Mouse (Mus musculus) limb, embryonic 11.5 days (tissue): ENCODE measurements around the gene Slco6c1. TPM values are rescaled to one million over a fixed set of nuclear protein-coding genes. Genes with fewer than 3 reads are reported as not detected.

Experiments
- ATAC-seq: fragments of 200-750 bp; cut with Nextera tagmentation; 2 replicates; pipeline ENCODE4 v1.8.0; 2017; ENCODE audit warnings: low read depth; ENCODE audit not compliant: insufficient number of reproducible peaks, low FRiP score, low TSS enrichment
- DNase-seq: peaks from one replicate; pipeline ENCODE4 v3.0.0-alpha.2; 2015; ENCODE audit warnings: low spot score
- H3K27ac ChIP-seq: fragments of 300-500 bp; sonication (generic); replicated peaks from 2 replicates; pipeline ENCODE4 v1.5.1; 2014; ENCODE audit warnings: low read depth, mild to moderate bottlenecking, low read length
- H3K27me3 ChIP-seq: fragments of 300-500 bp; sonication (generic); 2 replicates; pipeline ENCODE4 v1.6.1; 2014; ENCODE audit warnings: mild to moderate bottlenecking, low read length, mixed read lengths; ENCODE audit not compliant: control insufficient read depth, insufficient read depth
- H3K36me3 ChIP-seq: fragments of 300-500 bp; sonication (generic); 2 replicates; pipeline ENCODE4 v1.6.1; 2014; ENCODE audit warnings: mild to moderate bottlenecking, low read length, moderate library complexity, mixed read lengths; ENCODE audit not compliant: control insufficient read depth, insufficient read depth
- H3K4me1 ChIP-seq: fragments of 300-500 bp; sonication (generic); 2 replicates; pipeline ENCODE4 v1.6.1; 2014; ENCODE audit warnings: low read length, mixed read lengths; ENCODE audit not compliant: control insufficient read depth, insufficient read depth
- H3K4me2 ChIP-seq: fragments of 300-500 bp; sonication (generic); 2 replicates; pipeline ENCODE4 v1.6.1; 2014; ENCODE audit warnings: low read depth, mild to moderate bottlenecking, moderate library complexity; ENCODE audit not compliant: severe bottlenecking
- H3K4me3 ChIP-seq: fragments of 300-500 bp; sonication (generic); 2 replicates; pipeline ENCODE4 v1.5.1; 2014; ENCODE audit warnings: low read depth, low read length
- H3K9ac ChIP-seq: fragments of 300-500 bp; sonication (generic); 2 replicates; pipeline ENCODE4 v1.6.1; 2014; ENCODE audit warnings: mild to moderate bottlenecking, low read length
- H3K9me3 ChIP-seq: fragments of 300-500 bp; sonication (generic); 2 replicates; pipeline ENCODE4 v1.6.1; 2016; ENCODE audit warnings: low read length; ENCODE audit not compliant: control insufficient read depth
- WGBS: fragments of 180-500 bp; shearing (Covaris S2); extraction: QIAGEN DNeasy Blood & Tissue Kit; methylation state at CpG from one replicate; pipeline ENCODE4 v1.1.7; 2014; 5-methylcytosine and 5-hydroxymethylcytosine counted together
- polyA plus RNA-seq: library from polyadenylated mRNA; unstranded; fragments of >200 nt; fragmentation: Nextera tagmentation; extraction: Ambion mirVana; gene quantifications from 2 replicates; pipeline ENCODE4 v1.2.1, GENCODE M21; 2014

Gene Slco6c1
- not detected in 2 replicates for polyA plus RNA-seq

DNA sequence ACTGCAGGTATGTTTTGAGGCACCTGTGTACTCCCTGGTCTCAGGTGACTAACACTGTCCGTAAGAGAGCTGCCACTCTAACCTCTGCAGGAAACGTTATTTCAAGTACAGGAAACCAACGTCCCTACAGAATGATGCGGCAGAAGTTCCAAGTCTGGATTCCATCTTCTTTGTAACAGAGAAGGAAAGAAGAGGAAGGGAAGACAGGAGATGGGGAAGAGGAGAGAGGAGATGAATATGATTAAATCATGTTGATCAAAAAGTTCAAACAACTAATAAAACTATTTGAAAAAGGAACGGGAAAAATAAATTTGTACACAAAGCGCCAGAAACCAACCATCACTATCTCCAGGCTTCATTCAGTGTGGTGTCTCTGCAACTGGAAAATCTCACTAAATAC, at the start of gene Slco6c1:
Gene Slco6c1 (minus strand): TSS at position 101 of the 400 bp plus-strand sequence.
- ATAC-seq (no peak), DNase-seq (no peak)
- no peaks in the 10 kb centered on the region for H3K9me3 ChIP-seq
- 91% methylated on average over 6 of the region's 6 CpGs for WGBS
- no peak within 1 kb of the TSS for H3K4me2 ChIP-seq
- H3K4me3 ChIP-seq: no peak within 1 kb of the TSS
- no peak within 1 kb of the TSS for H3K9ac ChIP-seq
- H3K4me1 ChIP-seq: no peaks in the 10 kb centered on the region
- no peak within 1 kb of the TSS for H3K27ac ChIP-seq
- no peaks in the 10 kb centered on the region for H3K27me3 ChIP-seq
- H3K36me3 ChIP-seq: no peaks in the 10 kb centered on the region

DNA sequence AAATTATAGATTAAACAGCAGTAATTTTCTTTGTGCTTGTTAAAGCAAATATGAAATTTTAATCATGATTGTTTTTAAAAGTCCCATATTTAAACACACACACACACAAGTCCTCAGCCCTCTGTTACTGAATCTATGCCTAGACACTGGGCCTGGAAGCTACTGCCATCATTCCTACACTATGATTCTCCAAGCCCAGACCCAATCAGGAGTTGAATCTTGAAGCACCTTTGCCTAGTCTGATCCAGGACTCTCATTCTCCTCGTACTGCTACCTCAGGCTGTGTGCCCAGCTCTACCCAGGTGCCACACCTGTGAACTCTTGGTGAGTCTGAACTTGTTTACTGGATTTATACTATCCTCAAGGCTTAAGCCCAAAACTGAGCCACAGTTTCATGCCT, 89.1 kb downstream of the Slco6c1 start:
- H3K27ac ChIP-seq: no peak overlapping the region
- H3K4me1 ChIP-seq: no peaks in the 10 kb centered on the region
- no peak for DNase-seq
- H3K4me2 ChIP-seq: no peak overlapping the region
- H3K27me3 ChIP-seq: no peaks in the 10 kb centered on the region
- H3K36me3 ChIP-seq: no peaks in the 10 kb centered on the region
- H3K4me3 ChIP-seq: no peak overlapping the region
- no peak overlapping the region for H3K9ac ChIP-seq
- no peak for ATAC-seq
- WGBS: 62% methylated on average over 1 of the region's 1 CpGs
- no peaks in the 10 kb centered on the region for H3K9me3 ChIP-seq

GRCm38 (mm10) chr1:97038548-97038947, 89.6 kb downstream of the Slco6c1 start:
- no peak overlapping the region for H3K27ac ChIP-seq
- ATAC-seq (no peak), DNase-seq (no peak)
- H3K4me1 ChIP-seq: no peaks in the 10 kb centered on the region
- H3K27me3 ChIP-seq: no peaks in the 10 kb centered on the region
- H3K9me3 ChIP-seq: no peaks in the 10 kb centered on the region
- H3K36me3 ChIP-seq: no peaks in the 10 kb centered on the region
- H3K4me2 ChIP-seq: no peak overlapping the region
- 15% methylated on average over 2 of the region's 2 CpGs for WGBS
- H3K4me3 ChIP-seq: no peak overlapping the region
- no peak overlapping the region for H3K9ac ChIP-seq

DNA sequence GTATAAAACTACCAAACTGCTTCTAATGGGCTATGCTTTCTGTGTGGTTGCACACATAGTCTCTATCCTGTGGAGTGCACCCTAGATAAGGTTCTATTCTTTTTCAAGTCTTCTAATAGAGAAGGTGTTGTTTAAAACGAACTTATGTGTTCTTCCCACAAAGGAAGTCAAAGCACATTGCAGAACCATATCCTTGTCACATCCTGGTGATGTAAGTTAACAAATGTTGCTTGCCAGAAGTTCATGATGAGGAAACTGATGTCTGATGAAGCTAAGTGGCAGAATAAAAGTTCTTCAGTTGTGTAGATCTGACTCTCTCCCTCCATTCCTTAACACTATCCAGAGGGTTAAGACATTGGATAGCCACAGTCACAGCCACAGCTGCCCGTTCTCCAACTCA, 90.1 kb downstream of the Slco6c1 start:
- no peaks in the 10 kb centered on the region for H3K36me3 ChIP-seq
- H3K4me3 ChIP-seq: no peak overlapping the region
- no peaks in the 10 kb centered on the region for H3K9me3 ChIP-seq
- H3K27me3 ChIP-seq: no peaks in the 10 kb centered on the region
- no peaks in the 10 kb centered on the region for H3K4me1 ChIP-seq
- DNase-seq (no peak), ATAC-seq (no peak)
- H3K27ac ChIP-seq: no peak overlapping the region
- 69% methylated on average over 2 of the region's 2 CpGs for WGBS
- no peak overlapping the region for H3K4me2 ChIP-seq
- no peak overlapping the region for H3K9ac ChIP-seq

DNA sequence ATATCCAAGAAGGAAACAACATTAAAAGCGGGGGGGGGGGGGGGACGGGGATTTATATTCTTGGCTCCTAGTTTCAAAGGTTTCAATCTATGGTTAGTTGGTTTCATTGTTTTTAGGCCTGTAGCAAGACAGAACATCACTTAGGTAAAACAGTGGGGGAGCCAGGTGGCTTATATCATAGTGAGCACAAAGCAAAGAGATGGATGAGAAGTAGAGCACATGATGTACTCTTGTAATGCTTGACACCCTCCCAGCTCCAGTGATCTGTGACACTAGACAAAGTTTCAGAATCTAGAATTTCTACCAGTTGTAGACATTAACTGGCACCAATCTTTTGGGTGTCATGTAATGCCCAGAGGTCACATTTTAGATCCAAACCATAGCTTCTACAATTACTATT, 106.7 kb downstream of the Slco6c1 start:
- no peak for ATAC-seq
- H3K9ac ChIP-seq: no peak overlapping the region
- no peak overlapping the region for H3K4me2 ChIP-seq
- no peak overlapping the region for H3K27ac ChIP-seq
- 84% methylated on average over 2 of the region's 2 CpGs for WGBS
- no peak for DNase-seq
- no peaks in the 10 kb centered on the region for H3K27me3 ChIP-seq
- H3K36me3 ChIP-seq: no peaks in the 10 kb centered on the region
- H3K9me3 ChIP-seq: no peaks in the 10 kb centered on the region
- H3K4me3 ChIP-seq: no peak overlapping the region
- H3K4me1 ChIP-seq: no peaks in the 10 kb centered on the region

DNA sequence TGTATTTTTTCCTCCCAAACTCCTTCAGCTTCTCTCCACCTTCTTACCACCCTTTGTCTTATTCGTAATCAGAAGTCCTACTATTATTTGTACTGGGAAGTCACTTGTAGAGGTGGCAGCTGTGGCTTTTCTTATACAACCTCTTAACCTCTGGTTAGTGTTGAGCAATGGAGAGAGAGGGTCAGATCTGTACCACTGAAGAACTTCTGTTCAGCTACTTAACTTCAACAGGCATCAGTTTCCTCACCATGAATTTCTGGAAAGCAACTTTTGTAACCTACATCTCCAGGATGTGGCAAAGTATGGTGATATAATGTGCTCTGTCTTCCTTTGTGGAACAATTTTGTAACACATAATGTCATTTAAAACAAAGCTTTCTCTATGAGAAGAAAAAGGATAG, 108.7 kb downstream of the Slco6c1 start:
- Histone ChIP-seq H3K4me3 (no peak overlapping the region), H3K9ac (no peak overlapping the region), H3K36me3 (no peaks in the 10 kb centered on the region), H3K27ac (no peak overlapping the region), H3K9me3 (no peaks in the 10 kb centered on the region), H3K4me2 (no peak overlapping the region), H3K4me1 (no peaks in the 10 kb centered on the region), H3K27me3 (no peaks in the 10 kb centered on the region)
- ATAC-seq (no peak), DNase-seq (no peak)
- 64% methylated on average over 1 of the region's 1 CpGs for WGBS

DNA sequence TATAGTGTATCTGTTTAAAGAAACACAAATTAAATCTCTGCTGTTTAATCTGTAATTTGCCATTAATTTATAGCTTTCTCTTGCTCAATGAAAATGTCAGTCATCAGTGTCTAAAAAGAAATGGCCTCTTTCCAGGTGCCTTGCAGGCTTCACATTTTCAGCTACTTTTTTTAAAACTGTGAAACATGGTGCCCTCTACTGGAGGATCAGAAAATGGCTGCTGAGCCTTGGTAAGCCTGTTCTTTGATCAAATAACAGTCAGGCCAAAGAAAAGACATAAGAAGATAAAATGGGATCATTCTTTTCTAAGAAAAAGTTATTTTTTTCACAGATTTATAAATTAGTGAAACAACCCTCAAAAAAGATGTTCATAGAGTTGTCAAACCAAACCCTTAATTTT, 109.1 kb downstream of the Slco6c1 start:
- H3K36me3 ChIP-seq: no peaks in the 10 kb centered on the region
- H3K9me3 ChIP-seq: no peaks in the 10 kb centered on the region
- DNase-seq: peak; percentile 50
- no peak overlapping the region for H3K4me2 ChIP-seq
- ATAC-seq: no peak
- H3K4me1 ChIP-seq: no peaks in the 10 kb centered on the region
- H3K4me3 ChIP-seq: no peak overlapping the region
- H3K27me3 ChIP-seq: no peaks in the 10 kb centered on the region
- H3K27ac ChIP-seq: no peak overlapping the region
- no peak overlapping the region for H3K9ac ChIP-seq
